Mouse (Mus musculus) intestine, embryonic 16.5 days (tissue): ENCODE data around the gene Oxnad1. TPM values are rescaled to one million over a fixed set of nuclear protein-coding genes. Genes with fewer than 3 reads are reported as not detected.

Experiments used
- ATAC-seq: fragments of 200-750 bp; cut with Nextera tagmentation; 2 replicates; pipeline ENCODE4 v1.8.0; 2017; ENCODE audit warnings: moderate TSS enrichment, moderate library complexity
- H3K27ac ChIP-seq: fragments of 300-500 bp; sonication (generic); 2 replicates; pipeline ENCODE4 v1.5.1; 2014; ENCODE audit warnings: mild to moderate bottlenecking, low read length
- H3K27me3 ChIP-seq: fragments of 300-500 bp; sonication (generic); replicated peaks from 2 replicates; pipeline ENCODE4 v1.6.1; 2014; ENCODE audit warnings: low read length, control low read depth, mixed read lengths; ENCODE audit not compliant: control insufficient read depth, insufficient read depth
- H3K36me3 ChIP-seq: fragments of 300-500 bp; sonication (generic); 2 replicates; pipeline ENCODE4 v1.6.1; 2014; ENCODE audit warnings: low read length, control low read depth; ENCODE audit not compliant: control insufficient read depth, insufficient read depth
- H3K4me1 ChIP-seq: fragments of 300-500 bp; sonication (generic); 2 replicates; pipeline ENCODE4 v1.6.1; 2014; ENCODE audit warnings: low read length, control low read depth, mixed read lengths; ENCODE audit not compliant: control insufficient read depth, insufficient read depth
- H3K4me2 ChIP-seq: fragments of 300-500 bp; sonication (generic); 2 replicates; pipeline ENCODE4 v1.6.1; 2014; ENCODE audit warnings: low read depth, low read length, control low read depth
- H3K4me3 ChIP-seq: fragments of 300-500 bp; sonication (generic); 2 replicates; pipeline ENCODE4 v1.5.1; 2014; ENCODE audit warnings: mild to moderate bottlenecking, low read length
- H3K9ac ChIP-seq: fragments of 300-500 bp; sonication (generic); 2 replicates; pipeline ENCODE4 v1.6.1; 2014; ENCODE audit warnings: low read depth, low read length
- H3K9me3 ChIP-seq: fragments of 300-500 bp; sonication (generic); 2 replicates; pipeline ENCODE4 v1.6.1; 2016; ENCODE audit warnings: low read length, control low read depth; ENCODE audit not compliant: control insufficient read depth
- WGBS: fragments of 180-500 bp; shearing (Covaris S2); extraction: QIAGEN DNeasy Blood & Tissue Kit; methylation state at CpG from one replicate; pipeline ENCODE4 v1.1.7; 2014; 5-methylcytosine and 5-hydroxymethylcytosine counted together
- polyA plus RNA-seq: library from polyadenylated mRNA; unstranded; fragments of >200 nt; fragmentation: Nextera tagmentation; extraction: Ambion mirVana; gene quantifications from 2 replicates; pipeline ENCODE4 v1.2.1, GENCODE M21; 2015

Gene Oxnad1
- polyA plus RNA-seq, 1 experiment from 2014 or later = 41.1 TPM

DNA sequence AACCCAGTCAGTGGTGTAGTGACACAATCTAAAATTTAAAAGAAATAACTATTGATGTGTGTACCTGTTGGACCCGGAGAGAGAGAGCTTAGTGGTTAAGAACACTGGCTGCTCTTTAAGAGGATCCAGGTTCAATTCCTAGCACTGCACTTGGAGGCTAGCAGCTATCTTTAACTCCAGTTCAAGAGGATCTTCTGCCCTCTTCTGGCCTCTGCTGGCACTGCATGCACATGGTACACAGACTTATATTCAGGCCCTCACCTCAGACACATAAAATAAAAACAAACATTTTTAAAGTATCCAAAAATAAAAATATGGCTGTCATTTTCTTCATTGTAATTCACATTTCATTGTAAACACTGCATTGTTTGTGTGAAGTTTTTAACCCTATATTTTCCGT, 28.5 kb upstream of the Oxnad1 start:
- Histone ChIP-seq H3K27ac (no peak overlapping the region), H3K4me1 (no peaks in the 10 kb centered on the region), H3K36me3 (no peaks in the 10 kb centered on the region), H3K4me3 (no peak overlapping the region), H3K9me3 (no peaks in the 10 kb centered on the region), H3K9ac (no peak overlapping the region), H3K4me2 (no peak overlapping the region), H3K27me3 (no peaks in the 10 kb centered on the region)
- 95% methylated on average over 2 of the region's 2 CpGs for WGBS
- ATAC-seq = no peak

DNA sequence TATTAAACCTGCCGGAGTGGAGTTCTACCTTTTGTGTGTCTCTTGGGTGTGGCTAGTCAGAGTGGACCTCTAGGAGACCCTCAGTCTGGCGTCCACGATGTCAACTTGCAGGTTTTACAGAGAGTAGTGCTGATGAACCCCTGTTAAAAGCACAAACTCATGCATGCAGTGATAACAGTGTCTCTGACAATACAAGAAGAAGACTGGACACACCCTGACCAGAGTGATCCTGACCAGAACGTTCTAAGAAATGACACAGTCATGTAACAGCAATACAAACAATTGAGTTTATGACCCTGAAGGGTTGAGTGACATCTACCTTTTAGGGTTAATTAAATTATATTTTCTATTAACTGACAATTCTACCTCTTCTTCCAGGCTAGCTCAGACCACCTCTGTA, 27.5 kb upstream of the Oxnad1 start:
- no peak overlapping the region for H3K27ac ChIP-seq
- no peak overlapping the region for H3K9ac ChIP-seq
- ATAC-seq = no peak
- H3K27me3 ChIP-seq = no peaks in the 10 kb centered on the region
- no peaks in the 10 kb centered on the region for H3K36me3 ChIP-seq
- no peak overlapping the region for H3K4me2 ChIP-seq
- H3K4me3 ChIP-seq = no peak overlapping the region
- WGBS = 77% methylated on average over 4 of the region's 4 CpGs
- H3K4me1 ChIP-seq = no peaks in the 10 kb centered on the region
- no peaks in the 10 kb centered on the region for H3K9me3 ChIP-seq

- ATAC-seq = no peak
- Histone ChIP-seq H3K9ac (no peak overlapping the region), H3K9me3 (no peaks in the 10 kb centered on the region), H3K27me3 (no peaks in the 10 kb centered on the region), H3K36me3 (no peaks in the 10 kb centered on the region), H3K4me3 (no peak overlapping the region), H3K27ac (no peak overlapping the region), H3K4me1 (no peaks in the 10 kb centered on the region), H3K4me2 (no peak overlapping the region)
- 86% methylated on average over 4 of the region's 4 CpGs for WGBS
These were observed 23.8 kb upstream of the Oxnad1 start for GRCm38 (mm10) chr14:32061398-32061797.

GRCm38 (mm10) chr14:32072807-32073206, 12.4 kb upstream of the Oxnad1 start:
- Histone ChIP-seq H3K27me3 (no peaks in the 10 kb centered on the region), H3K4me1 (no peaks in the 10 kb centered on the region), H3K9me3 (no peaks in the 10 kb centered on the region), H3K4me2 (no peak overlapping the region), H3K36me3 (no peaks in the 10 kb centered on the region), H3K27ac (no peak overlapping the region), H3K4me3 (no peak overlapping the region), H3K9ac (no peak overlapping the region)
- ATAC-seq = no peak

DNA sequence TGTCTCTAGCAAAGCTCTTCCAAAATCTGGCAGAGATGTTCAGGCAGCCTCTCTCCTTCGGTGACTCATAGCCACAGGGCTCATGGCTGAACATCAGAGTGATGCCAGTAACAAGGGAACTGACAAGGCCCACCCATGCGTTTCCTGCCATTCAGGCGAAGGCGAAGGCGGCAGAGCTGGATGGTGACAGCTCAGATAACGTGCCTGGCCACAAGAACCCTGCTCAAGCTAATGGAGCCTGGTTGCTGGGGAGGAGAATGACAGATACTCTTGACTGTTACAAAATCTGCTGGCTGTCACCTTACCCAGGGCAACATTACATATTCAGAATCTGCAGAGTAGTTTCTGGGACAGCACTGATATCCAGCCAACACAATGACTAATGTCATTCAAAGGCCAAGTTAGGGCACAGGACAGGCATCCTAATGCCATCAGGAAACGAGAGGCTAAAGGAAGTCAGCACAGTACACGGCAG, 11.9 kb upstream of the Oxnad1 start:
- no peaks in the 10 kb centered on the region for H3K9me3 ChIP-seq
- 67% methylated on average over 8 of the region's 8 CpGs for WGBS
- H3K4me3 ChIP-seq = no peak overlapping the region
- H3K4me2 ChIP-seq = no peak overlapping the region
- H3K27ac ChIP-seq = no peak overlapping the region
- no peaks in the 10 kb centered on the region for H3K4me1 ChIP-seq
- no peaks in the 10 kb centered on the region for H3K36me3 ChIP-seq
- H3K27me3 ChIP-seq = no peaks in the 10 kb centered on the region
- H3K9ac ChIP-seq = no peak overlapping the region
- ATAC-seq = no peak

DNA sequence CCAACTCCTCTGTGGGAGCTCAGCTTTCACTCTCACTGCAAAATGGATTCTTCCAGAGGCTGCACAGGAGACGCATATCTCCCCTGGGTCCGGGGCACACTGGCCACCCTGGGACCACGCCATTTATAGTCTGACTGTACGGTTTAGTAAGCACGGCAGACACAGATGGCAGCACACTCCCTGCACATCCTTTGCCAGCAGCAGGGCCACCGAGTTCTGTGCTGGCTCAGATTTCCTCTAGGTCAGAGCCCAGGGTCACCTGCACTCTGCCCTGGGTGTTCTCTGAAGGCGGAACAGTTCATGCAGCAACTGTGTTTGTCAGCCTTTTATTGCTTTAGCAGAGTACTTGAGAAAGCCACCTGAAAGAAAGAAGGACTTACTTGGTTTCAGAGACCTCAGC, 11.3 kb upstream of the Oxnad1 start:
- 0 out of 2 replicates have a peak, but pooled peaks have one; percentile 18 for ATAC-seq
- Histone ChIP-seq H3K36me3 (no peaks in the 10 kb centered on the region), H3K4me2 (no peak overlapping the region), H3K9ac (no peak overlapping the region), H3K27me3 (no peaks in the 10 kb centered on the region), H3K27ac (no peak overlapping the region), H3K4me3 (no peak overlapping the region), H3K4me1 (no peaks in the 10 kb centered on the region), H3K9me3 (no peaks in the 10 kb centered on the region)
- 60% methylated on average over 7 of the region's 7 CpGs for WGBS

DNA sequence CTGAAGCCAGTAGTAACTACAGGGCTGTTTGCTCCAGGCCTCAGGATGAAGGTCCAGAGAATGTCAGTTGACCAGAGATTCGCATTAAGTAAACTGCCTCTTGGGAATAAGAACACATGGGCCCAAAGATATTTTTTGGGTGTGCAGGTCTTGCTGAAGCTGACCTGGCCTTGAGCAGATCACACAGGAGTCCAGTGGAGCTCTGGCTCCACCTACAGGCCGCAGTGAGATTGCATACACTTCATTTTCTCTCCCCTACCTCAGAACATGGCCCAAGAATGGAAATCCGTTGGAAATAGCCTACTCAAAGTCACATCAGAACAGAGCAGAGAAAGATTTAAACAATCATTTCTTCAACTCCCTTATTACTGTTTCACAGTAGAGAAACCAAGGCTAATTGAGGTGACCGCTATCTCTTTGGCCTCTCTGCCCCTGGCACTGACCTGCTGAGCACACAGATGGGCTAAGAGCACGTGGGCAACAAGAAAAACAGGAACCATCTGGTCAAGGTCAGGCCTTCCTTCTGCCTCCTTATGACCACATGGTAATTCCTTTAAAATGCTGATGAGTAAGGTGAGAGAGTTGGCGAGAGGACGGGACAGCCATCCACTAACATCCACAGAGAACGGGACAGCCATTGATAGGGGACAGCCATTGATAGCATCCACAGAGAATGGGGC, 8.1 kb upstream of the Oxnad1 start:
- Histone ChIP-seq H3K4me1 (no peaks in the 10 kb centered on the region), H3K27me3 (no peaks in the 10 kb centered on the region), H3K4me3 (no peak overlapping the region), H3K9ac (no peak overlapping the region), H3K4me2 (no peak overlapping the region), H3K27ac (no peak overlapping the region), H3K36me3 (peaks cover 6% of the 10 kb centered on the region), H3K9me3 (no peaks in the 10 kb centered on the region)
- ATAC-seq = peak; percentile 68
- 52% methylated on average over 8 of the region's 8 CpGs for WGBS

DNA sequence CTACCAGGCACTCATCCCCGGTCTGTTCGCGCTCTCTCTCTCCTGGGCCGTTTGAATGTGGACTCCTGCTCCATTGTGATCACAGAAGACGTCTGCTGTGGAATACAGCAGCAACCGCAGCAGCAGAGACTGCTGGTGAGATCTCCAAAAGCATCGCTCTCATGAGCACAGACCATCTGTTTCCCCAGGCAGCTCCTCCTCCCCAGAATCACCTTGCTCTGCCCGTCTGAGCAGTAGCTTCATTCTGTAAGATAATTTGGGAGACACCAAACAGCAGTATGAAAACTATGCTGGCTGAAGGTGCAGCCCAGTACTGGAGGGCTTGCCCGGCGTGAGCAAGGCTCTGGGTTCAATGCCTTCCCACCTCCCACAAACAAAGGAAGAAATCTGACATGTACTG, 4.1 kb upstream of the Oxnad1 start:
- Histone ChIP-seq H3K9ac (no peak overlapping the region), H3K4me2 (no peak overlapping the region), H3K27me3 (no peaks in the 10 kb centered on the region), H3K9me3 (no peaks in the 10 kb centered on the region), H3K36me3 (peaks cover 14% of the 10 kb centered on the region), H3K27ac (no peak overlapping the region), H3K4me3 (no peak overlapping the region), H3K4me1 (no peaks in the 10 kb centered on the region)
- 76% methylated on average over 10 of the region's 10 CpGs for WGBS
- ATAC-seq = no peak

- Histone ChIP-seq H3K4me2 (no peak overlapping the region), H3K4me3 (no peak overlapping the region), H3K4me1 (peaks cover 6% of the 10 kb centered on the region), H3K27me3 (no peaks in the 10 kb centered on the region), H3K9ac (no peak overlapping the region), H3K36me3 (peaks cover 14% of the 10 kb centered on the region), H3K27ac (no peak overlapping the region), H3K9me3 (no peaks in the 10 kb centered on the region)
- WGBS = 92% methylated on average over 6 of the region's 6 CpGs
- ATAC-seq = no peak
These were observed 2.3 kb upstream of the Oxnad1 start for GRCm38 (mm10) chr14:32082891-32083290.

GRCm38 (mm10) chr14:32083466-32083865, 1.7 kb upstream of the Oxnad1 start:
- Histone ChIP-seq H3K4me2 (no peak overlapping the region), H3K9ac (no peak overlapping the region), H3K9me3 (no peaks in the 10 kb centered on the region), H3K4me3 (no peak overlapping the region), H3K4me1 (peaks cover 6% of the 10 kb centered on the region), H3K36me3 (peaks cover 14% of the 10 kb centered on the region), H3K27ac (no peak overlapping the region), H3K27me3 (no peaks in the 10 kb centered on the region)
- no peak for ATAC-seq
- 90% methylated on average over 2 of the region's 2 CpGs for WGBS
